ENCODE assay signal across 8 mouse cellular contexts in genomic region chr17:80062620-80063010, GRCm38 (mm10). TPM values are rescaled to one million over a fixed set of nuclear protein-coding genes. Genes with fewer than 3 reads are reported as not detected.
DNase-seq lines count a peak whose midpoint lies in the region; ATAC-seq and TF ChIP-seq lines count a peak whose summit lies in the region.

No protein-coding gene starts in this region.

- peaks cover 17% of the 10 kb centered on the region; the same call in 1 of the 2 replicates for H3K4me1 ChIP-seq in embryonic facial prominence, embryonic 14.5 days (ENCODE audit: control insufficient read depth, insufficient read depth, low read length)
- H3K4me1 ChIP-seq in intestine, embryonic 16.5 days (ENCODE audit: control insufficient read depth, insufficient read depth, low read length) = peaks cover 11% of the 10 kb centered on the region
- peaks cover 31% of the 10 kb centered on the region for H3K4me1 ChIP-seq in midbrain, embryonic 16.5 days (ENCODE audit: control insufficient read depth, insufficient read depth, low read length)

- ATAC-seq in embryonic facial prominence, embryonic 14.5 days (ENCODE audit: low read depth) = no peak
- peak; percentile 47 for ATAC-seq in intestine, embryonic 16.5 days
- peak; percentile 72 for ATAC-seq in midbrain, embryonic 16.5 days

- no peaks in the 10 kb centered on the region for H3K27me3 ChIP-seq in C2C12 (ENCODE audit: control insufficient read depth, insufficient read depth, insufficient read length)
- no peaks in the 10 kb centered on the region for H3K27me3 ChIP-seq in embryonic facial prominence, embryonic 14.5 days (replicated peaks; ENCODE audit: control insufficient read depth, insufficient read depth, low read length)
- H3K27me3 ChIP-seq in intestine, embryonic 16.5 days (replicated peaks; ENCODE audit: control insufficient read depth, insufficient read depth, low read length) = no peaks in the 10 kb centered on the region
- H3K27me3 ChIP-seq in midbrain, embryonic 16.5 days (ENCODE audit: control insufficient read depth, insufficient read depth, low read depth, low read length) = no peaks in the 10 kb centered on the region

- H3K79me2 ChIP-seq in C2C12 (ENCODE audit: control insufficient read depth, insufficient read depth) = peaks cover 43% of the 10 kb centered on the region

- peak overlapping the region; percentile 80 for H3K4me3 ChIP-seq in C2C12 (ENCODE audit: insufficient read depth, poor library complexity, severe bottlenecking)
- H3K4me3 ChIP-seq in embryonic facial prominence, embryonic 14.5 days (ENCODE audit: low read depth, low read length) = peak overlapping the region; percentile 100
- peak overlapping the region; percentile 99 for H3K4me3 ChIP-seq in intestine, embryonic 16.5 days (ENCODE audit: low read length)
- H3K4me3 ChIP-seq in midbrain, embryonic 16.5 days (ENCODE audit: low read depth, low read length) = peak overlapping the region; percentile 93

- peak overlapping the region; percentile 100 for H3K27ac ChIP-seq in embryonic facial prominence, embryonic 14.5 days (replicated peaks; ENCODE audit: low read depth, low read length)
- H3K27ac ChIP-seq in intestine, embryonic 16.5 days (ENCODE audit: low read length) = peak overlapping the region; percentile 87
- peak overlapping the region; percentile 100 for H3K27ac ChIP-seq in midbrain, embryonic 16.5 days (ENCODE audit: low read length)

- WGBS in embryonic facial prominence, embryonic 14.5 days = 1% methylated on average over 15 of the region's 15 CpGs
- WGBS in intestine, embryonic 16.5 days = 1% methylated on average over 15 of the region's 15 CpGs
- WGBS in midbrain, embryonic 16.5 days = under 1% methylated on average over 15 of the region's 15 CpGs

- DNase-seq in gastrocnemius, adult 18-20 months (ENCODE audit: low spot score) = peak; percentile 1
- DNase-seq in gastrocnemius, adult 8-10 months (ENCODE audit: low spot score in 2 of 2) = no peak
- no peak for DNase-seq in embryonic facial prominence, embryonic 14.5 days (ENCODE audit: low spot score)
- DNase-seq in adrenal gland, adult 2 months = no peak
- DNase-seq in urinary bladder, postnatal 14 days (ENCODE audit: low spot score) = no peak

- peak overlapping the region; percentile 99 for H3K9ac ChIP-seq in embryonic facial prominence, embryonic 14.5 days (ENCODE audit: low read depth, low read length)
- peak overlapping the region; percentile 99 for H3K9ac ChIP-seq in intestine, embryonic 16.5 days (ENCODE audit: low read depth, low read length)
- peak overlapping the region; percentile 74 for H3K9ac ChIP-seq in midbrain, embryonic 16.5 days (ENCODE audit: low read depth, low read length)

- H3K4me2 ChIP-seq in embryonic facial prominence, embryonic 14.5 days (ENCODE audit: low read depth, low read length) = peak overlapping the region; percentile 67
- H3K4me2 ChIP-seq in intestine, embryonic 16.5 days (ENCODE audit: low read depth, low read length) = peak overlapping the region; percentile 81
- peak overlapping the region; percentile 88 for H3K4me2 ChIP-seq in midbrain, embryonic 16.5 days (ENCODE audit: low read length)

- peak overlapping the region; percentile 91 for H3ac ChIP-seq in C2C12 (ENCODE audit: control insufficient read depth, insufficient read length, low read depth)

- no peak for TF ChIP-seq CTCF in C2C12 (IDR thresholded peaks at IDR 0.05; ENCODE audit: control insufficient read depth, insufficient read depth, insufficient read length)

- H3K36me3 ChIP-seq in C2C12 (ENCODE audit: control insufficient read depth, insufficient read depth) = peaks cover 10% of the 10 kb centered on the region
- H3K36me3 ChIP-seq in embryonic facial prominence, embryonic 14.5 days (ENCODE audit: control insufficient read depth, insufficient read depth, low read length) = no peaks in the 10 kb centered on the region
- no peaks in the 10 kb centered on the region for H3K36me3 ChIP-seq in intestine, embryonic 16.5 days (ENCODE audit: control insufficient read depth, insufficient read depth, low read length)
- no peaks in the 10 kb centered on the region for H3K36me3 ChIP-seq in midbrain, embryonic 16.5 days (ENCODE audit: control insufficient read depth, insufficient read depth, low read length)

- no peaks in the 10 kb centered on the region for H3K9me3 ChIP-seq in embryonic facial prominence, embryonic 14.5 days (ENCODE audit: control insufficient read depth, low read length)
- no peaks in the 10 kb centered on the region for H3K9me3 ChIP-seq in intestine, embryonic 16.5 days (ENCODE audit: control insufficient read depth, low read length)
- H3K9me3 ChIP-seq in midbrain, embryonic 16.5 days (replicated peaks; ENCODE audit: control insufficient read depth, low read length, poor library complexity, severe bottlenecking) = no peaks in the 10 kb centered on the region

- peaks cover 40% of the 10 kb centered on the region for H3K79me3 ChIP-seq in C2C12 (ENCODE audit: low read depth)

TF ChIP-seq in C2C12, 6 proteins besides CTCF, POLR2A, EP300 and RAD21:
- TF ChIP-seq MAX (IDR thresholded peaks at IDR 0.05) (no peak), MYOD1 (IDR thresholded peaks at IDR 0.05; ENCODE audit: control insufficient read depth, insufficient read length, low read depth) (no peak), FOSL1 (IDR thresholded peaks at IDR 0.05; ENCODE audit: insufficient read depth, low read length, poor library complexity, severe bottlenecking) (no peak), MYOG (IDR thresholded peaks at IDR 0.05; ENCODE audit: control insufficient read depth, extremely low read depth, insufficient read length) (no peak), CEBPB (IDR thresholded peaks at IDR 0.05; ENCODE audit: low read depth) (no peak), USF1 (IDR thresholded peaks at IDR 0.05; ENCODE audit: low read depth) (no peak)

RNA-seq across cellular contexts. Expression of gene Hnrnpll, which starts 0.5 kb away (rescaled TPM):
- total RNA-seq in gastrocnemius, adult 18-20 months (2021) = 10 to 100 TPM; 15.0 to 15.3 TPM
- total RNA-seq in gastrocnemius, adult 8-10 months (2022) = 10 to 100 TPM; 15.5 to 16.7 (median 16.0) TPM
- polyA plus RNA-seq in C2C12 (2012; fragmentation: generic; extraction: Trizol) = 33.8 TPM
- polyA plus RNA-seq in embryonic facial prominence, embryonic 14.5 days (2014; fragmentation: Nextera tagmentation; extraction: Ambion mirVana) = 55.6 and 61.0 TPM in 2 replicates
- 34.8 and 37.3 TPM in 2 replicates for polyA plus RNA-seq in intestine, embryonic 16.5 days (2015; fragmentation: Nextera tagmentation; extraction: Ambion mirVana)
- 53.9 and 59.2 TPM in 2 replicates for polyA plus RNA-seq in midbrain, embryonic 16.5 days (2015; fragmentation: Nextera tagmentation; extraction: Ambion mirVana)
- total RNA-seq in adrenal gland, adult 2 months (2021) = 10 to 100 TPM; 43.5 to 44.5 TPM
- 14.8 and 15.2 TPM in 2 replicates for polyA plus RNA-seq in adrenal gland, adult 2 months (2012; rRNA removed)
